Mouse (Mus musculus) erythroblast, embryonic 14.5 days (primary cell): ENCODE data around the gene Fgfr2. TPM values are rescaled to one million over a fixed set of nuclear protein-coding genes. Genes with fewer than 3 reads are reported as not detected.

ENCODE experiments used
- H3K27me3 ChIP-seq: 2 replicates; pipeline ENCODE4 v1.6.1; 2012; ENCODE audit warnings: inconsistent platforms; ENCODE audit not compliant: control insufficient read depth
- H3K36me3 ChIP-seq: 2 replicates; pipeline ENCODE4 v1.6.1; 2012; ENCODE audit warnings: mild to moderate bottlenecking, inconsistent platforms; ENCODE audit not compliant: control insufficient read depth
- H3K4me1 ChIP-seq: 2 replicates; pipeline ENCODE4 v1.6.1; 2012; ENCODE audit warnings: inconsistent platforms; ENCODE audit not compliant: control insufficient read depth
- H3K4me3 ChIP-seq: replicated peaks from 2 replicates; pipeline ENCODE3; 2012; ENCODE audit warnings: moderate library complexity, mild to moderate bottlenecking, inconsistent platforms
- H3K9me3 ChIP-seq: 2 replicates; pipeline ENCODE4 v1.6.1; 2012; ENCODE audit warnings: low read length, inconsistent platforms, mixed read lengths; ENCODE audit not compliant: control insufficient read depth
- GATA1 ChIP-seq: IDR thresholded peaks from 2 replicates; pipeline ENCODE4 v1.6.1; 2012; ENCODE audit warnings: low read length, inconsistent platforms, mixed read lengths
- TAL1 ChIP-seq: IDR thresholded peaks from 3 replicates; pipeline ENCODE4 v1.6.1; 2012; ENCODE audit warnings: low read length, inconsistent platforms, mixed read lengths
- polyA plus RNA-seq: library from polyadenylated mRNA; stranded (reverse); fragments of >175 nt; gene quantifications from 2 replicates; pipeline ENCODE4 v1.2.3, GENCODE M21; 2012

Gene Fgfr2
- polyA plus RNA-seq, 1 experiment, result not detected

- TF ChIP-seq GATA1, result no peak
- TF ChIP-seq TAL1, result no peak
- Histone ChIP-seq H3K27me3 (no peaks in the 10 kb centered on the region), H3K9me3 (no peaks in the 10 kb centered on the region; the same call in 1 of the 2 replicates), H3K36me3 (no peaks in the 10 kb centered on the region), H3K4me1 (no peaks in the 10 kb centered on the region), H3K4me3 (no peak overlapping the region)
These were observed 1862.2 kb downstream of the Fgfr2 start for GRCm38 (mm10) chr7:131260946-131261345.

GRCm38 (mm10) chr7:131257309-131257708 lies 1865.8 kb downstream of the Fgfr2 start:
- Histone ChIP-seq H3K36me3 (no peaks in the 10 kb centered on the region), H3K27me3 (no peaks in the 10 kb centered on the region), H3K4me1 (no peaks in the 10 kb centered on the region), H3K9me3 (no peaks in the 10 kb centered on the region), H3K4me3 (no peak overlapping the region)
- no peak for TF ChIP-seq GATA1
- TF ChIP-seq TAL1, result no peak

- no peaks in the 10 kb centered on the region for H3K9me3 ChIP-seq
- no peaks in the 10 kb centered on the region for H3K27me3 ChIP-seq
- no peaks in the 10 kb centered on the region for H3K4me1 ChIP-seq
- H3K4me3 ChIP-seq, result no peak overlapping the region
- TF ChIP-seq GATA1 (no peak), TAL1 (no peak)
- no peaks in the 10 kb centered on the region for H3K36me3 ChIP-seq
These were observed 1866.3 kb downstream of the Fgfr2 start for GRCm38 (mm10) chr7:131256841-131257240.

GRCm38 (mm10) chr7:131244993-131245392 lies 1878.2 kb downstream of the Fgfr2 start:
- no peak for TF ChIP-seq GATA1
- TF ChIP-seq TAL1, result no peak
- Histone ChIP-seq H3K27me3 (no peaks in the 10 kb centered on the region), H3K9me3 (no peaks in the 10 kb centered on the region), H3K4me3 (no peak overlapping the region), H3K36me3 (no peaks in the 10 kb centered on the region), H3K4me1 (no peaks in the 10 kb centered on the region)

GRCm38 (mm10) chr7:131236091-131236490 lies 1887.1 kb downstream of the Fgfr2 start:
- Histone ChIP-seq H3K36me3 (no peaks in the 10 kb centered on the region), H3K9me3 (no peaks in the 10 kb centered on the region), H3K4me3 (no peak overlapping the region), H3K4me1 (no peaks in the 10 kb centered on the region), H3K27me3 (no peaks in the 10 kb centered on the region)
- TF ChIP-seq TAL1 (no peak), GATA1 (no peak)

- H3K4me3 ChIP-seq, result no peak overlapping the region
- TF ChIP-seq GATA1, result no peak
- TF ChIP-seq TAL1, result no peak
- H3K9me3 ChIP-seq, result no peaks in the 10 kb centered on the region
- no peaks in the 10 kb centered on the region for H3K4me1 ChIP-seq
- no peaks in the 10 kb centered on the region for H3K36me3 ChIP-seq
- no peaks in the 10 kb centered on the region for H3K27me3 ChIP-seq
These were observed 1900.1 kb downstream of the Fgfr2 start for GRCm38 (mm10) chr7:131223086-131223485.

GRCm38 (mm10) chr7:131187996-131188395 lies 1935.2 kb downstream of the Fgfr2 start:
- Histone ChIP-seq H3K4me3 (no peak overlapping the region), H3K9me3 (no peaks in the 10 kb centered on the region), H3K36me3 (no peaks in the 10 kb centered on the region), H3K27me3 (no peaks in the 10 kb centered on the region), H3K4me1 (no peaks in the 10 kb centered on the region)
- TF ChIP-seq GATA1 (no peak), TAL1 (no peak)

GRCm38 (mm10) chr7:131187047-131187446 lies 1936.1 kb downstream of the Fgfr2 start:
- no peak for TF ChIP-seq TAL1
- no peak for TF ChIP-seq GATA1
- H3K4me3 ChIP-seq, result no peak overlapping the region
- no peaks in the 10 kb centered on the region for H3K9me3 ChIP-seq
- H3K4me1 ChIP-seq, result no peaks in the 10 kb centered on the region
- no peaks in the 10 kb centered on the region for H3K36me3 ChIP-seq
- H3K27me3 ChIP-seq, result no peaks in the 10 kb centered on the region

GRCm38 (mm10) chr7:131184339-131184738 lies 1938.8 kb downstream of the Fgfr2 start:
- Histone ChIP-seq H3K27me3 (no peaks in the 10 kb centered on the region), H3K9me3 (no peaks in the 10 kb centered on the region), H3K4me3 (no peak overlapping the region), H3K36me3 (no peaks in the 10 kb centered on the region), H3K4me1 (no peaks in the 10 kb centered on the region)
- no peak for TF ChIP-seq TAL1
- TF ChIP-seq GATA1, result no peak

GRCm38 (mm10) chr7:131182685-131183084 lies 1940.5 kb downstream of the Fgfr2 start:
- Histone ChIP-seq H3K36me3 (no peaks in the 10 kb centered on the region), H3K9me3 (no peaks in the 10 kb centered on the region), H3K4me3 (no peak overlapping the region), H3K27me3 (no peaks in the 10 kb centered on the region), H3K4me1 (no peaks in the 10 kb centered on the region)
- no peak for TF ChIP-seq TAL1
- TF ChIP-seq GATA1, result no peak
